Mouse (Mus musculus): ENCODE results near the gene Mpdz.

- TF ChIP-seq CTCF (IDR thresholded peaks at IDR 0.05; ENCODE audit: low read depth) (no peak), EP300 (IDR thresholded peaks at IDR 0.05; ENCODE audit: low read depth) (no peak)
These were observed 24.2 kb upstream of the Mpdz start for GRCm38 (mm10) chr4:81466821-81467220.

Data from heart, postnatal 0 days (tissue).